Mouse (Mus musculus) MEL (cell line): Measurements from ENCODE around the gene Pars2. TPM values are rescaled to one million over a fixed set of nuclear protein-coding genes. Genes with fewer than 3 reads are reported as not detected.
A peak's percentile ranks its signal among the peaks of the same experiment; 100 is the strongest.

Experiments used
- DNase-seq: peaks from one replicate; pipeline ENCODE4 v3.0.0; 2011; ENCODE audit warnings: low read depth, low spot score
- H3K27ac ChIP-seq: 2 replicates; pipeline ENCODE4 v1.5.1; 2012; ENCODE audit warnings: low read depth, mild to moderate bottlenecking, control low read depth, low read length, moderate library complexity; ENCODE audit not compliant: control insufficient read depth
- H3K27me3 ChIP-seq, 2 experiments: fragments of 150-350 bp in 1 of 2; sonication (generic) in 1 of 2; 2 replicates each; pipeline ENCODE4 v1.6.1; 2012; ENCODE audit warnings: low read length in 2 of 2, mild to moderate bottlenecking in 2 of 2, improper control_type of control experiment in 1 of 2, moderate library complexity in 1 of 2; ENCODE audit not compliant: insufficient read depth in 2 of 2, control insufficient read depth in 1 of 2
- H3K36me3 ChIP-seq, 2 experiments: 2 replicates each; pipeline ENCODE4 v1.6.1; 2012 to 2014; ENCODE audit warnings: low read length in 2 of 2, improper control_type of control experiment in 1 of 2, inconsistent platforms in 1 of 2, mild to moderate bottlenecking in 1 of 2; ENCODE audit not compliant: insufficient read depth in 2 of 2, control insufficient read depth in 1 of 2
- H3K4me1 ChIP-seq, 2 experiments: fragments of 150-350 bp in 1 of 2; sonication (generic) in 1 of 2; 2 replicates each; pipeline ENCODE4 v1.6.1; 2012; ENCODE audit warnings: low read length in 2 of 2, improper control_type of control experiment in 1 of 2, mild to moderate bottlenecking in 1 of 2; ENCODE audit not compliant: insufficient read depth in 2 of 2, control insufficient read depth in 1 of 2
- H3K4me3 ChIP-seq, 2 experiments: fragments of 150-350 bp in 1 of 2; sonication (generic) in 1 of 2; 2 replicates each; pipeline ENCODE4 v1.5.1; 2012; ENCODE audit warnings: low read depth in 2 of 2, low read length in 2 of 2, mild to moderate bottlenecking in 2 of 2, moderate library complexity in 2 of 2, control low read depth in 1 of 2, improper control_type of control experiment in 1 of 2; ENCODE audit not compliant: control insufficient read depth in 1 of 2, insufficient read depth in 1 of 2
- H3K79me2 ChIP-seq: 2 replicates; pipeline ENCODE4 v1.6.1; 2012; ENCODE audit warnings: mild to moderate bottlenecking, low read length, moderate library complexity; ENCODE audit not compliant: control insufficient read depth, poor library complexity, insufficient read depth
- H3K9ac ChIP-seq: 2 replicates; pipeline ENCODE4 v1.6.1; 2012; ENCODE audit warnings: low read depth, mild to moderate bottlenecking, control low read depth, low read length, moderate library complexity; ENCODE audit not compliant: control insufficient read depth, poor library complexity, severe bottlenecking
- H3K9me3 ChIP-seq: fragments of 150-350 bp; sonication (generic); replicated peaks from 2 replicates; pipeline ENCODE4 v1.6.1; 2012; ENCODE audit warnings: mild to moderate bottlenecking, low read length, improper control_type of control experiment, moderate library complexity; ENCODE audit not compliant: insufficient read depth
- BHLHE40 ChIP-seq: IDR thresholded peaks from 2 replicates; pipeline ENCODE4 v1.6.1; 2012; ENCODE audit warnings: low read depth, mild to moderate bottlenecking, inconsistent platforms, low read length, improper control_type of control experiment, borderline replicate concordance
- CHD2 ChIP-seq: IDR thresholded peaks from 2 replicates; pipeline ENCODE4 v1.6.1; 2011; ENCODE audit warnings: low read length, improper control_type of control experiment
- CTCF ChIP-seq, 3 experiments: IDR thresholded peaks in 2 of 3; conservative IDR thresholded peaks in 1 of 3; 2 replicates each; pipeline ENCODE4 v1.5.1; 2011 to 2012; ENCODE audit warnings: low read length in 3 of 3, low read depth in 2 of 3, mild to moderate bottlenecking in 2 of 3, improper control_type of control experiment in 1 of 3, inconsistent platforms in 1 of 3, mixed read lengths in 1 of 3, moderate library complexity in 1 of 3; ENCODE audit not compliant: control insufficient read depth in 1 of 3, insufficient read depth in 1 of 3, poor library complexity in 1 of 3, severe bottlenecking in 1 of 3
- ETS1 ChIP-seq: IDR thresholded peaks from 2 replicates; pipeline ENCODE4 v1.6.1; 2012; ENCODE audit warnings: low read depth, mild to moderate bottlenecking, inconsistent platforms, low read length, improper control_type of control experiment, moderate library complexity
- GABPA ChIP-seq: IDR thresholded peaks from 2 replicates; pipeline ENCODE4 v1.6.1; 2012; ENCODE audit warnings: low read depth, mild to moderate bottlenecking, inconsistent platforms, low read length, improper control_type of control experiment, moderate library complexity
- GATA1 ChIP-seq: IDR thresholded peaks from 2 replicates; pipeline ENCODE4 v1.6.1; 2011; ENCODE audit warnings: low read depth, low read length, improper control_type of control experiment
- MEF2A ChIP-seq: IDR thresholded peaks from 2 replicates; pipeline ENCODE4 v1.6.1; 2014; ENCODE audit warnings: low read depth, mild to moderate bottlenecking, inconsistent platforms, low read length, improper control_type of control experiment; ENCODE audit not compliant: poor library complexity, insufficient replicate concordance, severe bottlenecking; ENCODE audit errors: extremely low read depth
- MYC ChIP-seq: IDR thresholded peaks from 2 replicates; pipeline ENCODE4 v1.6.1; 2011; ENCODE audit warnings: low read depth, mild to moderate bottlenecking, low read length, improper control_type of control experiment, moderate library complexity
- NRF1 ChIP-seq: IDR thresholded peaks from 2 replicates; pipeline ENCODE4 v1.6.1; 2014; ENCODE audit warnings: low read depth, mild to moderate bottlenecking, inconsistent platforms, low read length, improper control_type of control experiment, moderate library complexity; ENCODE audit not compliant: poor library complexity, insufficient read depth, severe bottlenecking
- POLR2A ChIP-seq, 2 experiments: IDR thresholded peaks; 2 replicates each; pipeline ENCODE4 v1.6.1; 2011 to 2012; ENCODE audit warnings: low read length in 2 of 2, mild to moderate bottlenecking in 2 of 2, control low read depth in 1 of 2, improper control_type of control experiment in 1 of 2, low read depth in 1 of 2, moderate library complexity in 1 of 2; ENCODE audit not compliant: control insufficient read depth in 1 of 2, insufficient read depth in 1 of 2, poor library complexity in 1 of 2
- POLR2AphosphoS2 ChIP-seq: IDR thresholded peaks from 2 replicates; pipeline ENCODE4 v1.6.1; 2011; ENCODE audit warnings: low read length, improper control_type of control experiment
- RCOR1 ChIP-seq: IDR thresholded peaks from 2 replicates; pipeline ENCODE4 v1.6.1; 2012; ENCODE audit warnings: low read depth, mild to moderate bottlenecking, inconsistent platforms, low read length, improper control_type of control experiment
- SIN3A ChIP-seq: IDR thresholded peaks from 2 replicates; pipeline ENCODE4 v1.6.1; 2012; ENCODE audit warnings: low read length, improper control_type of control experiment, inconsistent platforms
- SMC3 ChIP-seq: IDR thresholded peaks from 2 replicates; pipeline ENCODE4 v1.6.1; 2011; ENCODE audit warnings: low read depth, low read length, improper control_type of control experiment
- TCF12 ChIP-seq: IDR thresholded peaks from 2 replicates; pipeline ENCODE4 v1.6.1; 2014; ENCODE audit warnings: low read depth, mild to moderate bottlenecking, inconsistent platforms, low read length, improper control_type of control experiment, moderate library complexity
- UBTF ChIP-seq: IDR thresholded peaks from 2 replicates; pipeline ENCODE4 v1.6.1; 2012; ENCODE audit warnings: low read depth, mild to moderate bottlenecking, inconsistent platforms, low read length, improper control_type of control experiment, moderate library complexity, borderline replicate concordance; ENCODE audit not compliant: insufficient read depth
- USF1 ChIP-seq: IDR thresholded peaks from 2 replicates; pipeline ENCODE4 v1.6.1; 2014; ENCODE audit warnings: low read depth, mild to moderate bottlenecking, inconsistent platforms, low read length, improper control_type of control experiment, moderate library complexity
- ZC3H11A ChIP-seq: IDR thresholded peaks from 2 replicates; pipeline ENCODE4 v1.6.1; 2012; ENCODE audit warnings: low read depth, mild to moderate bottlenecking, inconsistent platforms, low read length, improper control_type of control experiment
- ZMIZ1 ChIP-seq: IDR thresholded peaks from 2 replicates; pipeline ENCODE4 v1.6.1; 2012; ENCODE audit warnings: low read depth, mild to moderate bottlenecking, inconsistent platforms, low read length, improper control_type of control experiment, moderate library complexity
- polyA plus RNA-seq, 2 experiments: library from polyadenylated mRNA; stranded (reverse) in 1 of 2; unstranded in 1 of 2; fragments of >175 nt in 1 of 2; fragments of >200 nt in 1 of 2; gene quantifications; 2 replicates each; pipeline versions ENCODE4 v1.2.1 to v1.2.4; 2012; ENCODE audit warnings: low replicate concordance in 2 of 2, low read depth in 1 of 2; ENCODE audit not compliant: insufficient read length in 2 of 2, insufficient read depth in 1 of 2, missing spikeins in 1 of 2
- total RNA-seq: library from RNA; depleted of rRNA; stranded (reverse); fragments of 300-350 nt; gene quantifications from 2 replicates; pipeline ENCODE4 v1.2.3, GENCODE M21; 2012

Pars2 gene
- total and polyA plus RNA-seq, 3 experiments, result 10.9 to 11.3 TPM; not detected in 1

DNA sequence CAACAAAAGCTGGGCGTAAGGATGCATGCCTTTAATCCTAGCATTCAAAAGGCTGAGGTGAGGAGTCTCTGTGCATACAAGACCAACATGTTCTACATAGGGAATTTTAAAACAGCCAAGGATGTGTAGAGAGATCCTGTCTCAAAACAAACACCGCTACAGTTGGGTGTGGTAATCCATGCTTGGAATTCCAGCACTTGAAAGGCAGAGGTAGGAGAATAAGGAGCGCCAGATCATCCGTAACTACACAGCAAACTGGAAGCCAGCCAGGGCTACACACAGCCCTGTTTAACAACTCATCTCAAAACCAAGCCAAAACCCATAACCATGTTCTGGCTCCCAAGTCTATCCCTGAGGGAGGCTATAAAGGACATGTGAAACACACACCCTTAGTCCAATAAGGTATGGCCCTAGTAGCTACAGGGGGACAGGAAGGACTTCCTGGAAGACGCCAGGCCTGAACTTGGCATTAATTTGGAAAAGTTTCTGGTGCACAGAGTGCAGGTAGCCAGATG lies 13.1 kb downstream of the Pars2 start:
- no peak for DNase-seq

DNA sequence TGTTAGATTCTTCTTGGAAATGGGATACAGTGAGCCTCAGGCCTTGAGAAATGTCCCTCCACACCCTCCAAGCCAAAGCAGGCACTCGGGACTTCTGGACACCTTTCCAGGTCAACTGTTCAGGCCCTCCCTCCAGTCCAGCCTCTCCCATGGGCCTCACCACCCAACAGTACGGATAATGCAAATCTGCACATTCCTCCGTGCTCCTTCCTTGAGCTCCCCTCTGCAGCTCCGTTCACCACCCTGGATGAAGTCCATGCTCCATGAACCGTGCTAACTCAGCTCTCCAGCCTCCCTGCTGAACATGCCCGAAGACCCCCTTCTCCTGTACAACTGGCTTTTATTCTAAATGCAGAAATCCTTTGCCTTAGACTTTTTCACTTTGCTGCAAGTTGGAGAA lies 13.8 kb downstream of the Pars2 start:
- H3K36me3 ChIP-seq, result peaks cover 0 to 15% of the 10 kb centered on the region in 2 experiments; a peak in 2 of 4 replicates
- no peaks in the 10 kb centered on the region for H3K79me2 ChIP-seq
- no peak overlapping the region for H3K27ac ChIP-seq
- no peak for DNase-seq
- no peak overlapping the region for H3K9ac ChIP-seq
- H3K27me3 ChIP-seq, result no peaks in the 10 kb centered on the region
- H3K9me3 ChIP-seq, result no peaks in the 10 kb centered on the region
- H3K4me1 ChIP-seq, result no peaks in the 10 kb centered on the region
- TF ChIP-seq NRF1, result no peak
- no peak for TF ChIP-seq SMC3
- no peak overlapping the region for H3K4me3 ChIP-seq

More for the DNA sequence above, 13.1 kb downstream of the Pars2 start:
- no peaks in the 10 kb centered on the region for H3K4me1 ChIP-seq
- no peaks in the 10 kb centered on the region for H3K9me3 ChIP-seq
- H3K36me3 ChIP-seq, result peaks cover 0 to 13% of the 10 kb centered on the region in 2 experiments; a peak in 2 of 4 replicates
- no peak overlapping the region for H3K4me3 ChIP-seq
- H3K9ac ChIP-seq, result no peak overlapping the region
- H3K27ac ChIP-seq, result no peak overlapping the region
- no peaks in the 10 kb centered on the region for H3K79me2 ChIP-seq
- no peak for TF ChIP-seq BHLHE40
- TF ChIP-seq, all 39 proteins: peak for 0
- no peaks in the 10 kb centered on the region for H3K27me3 ChIP-seq

DNA sequence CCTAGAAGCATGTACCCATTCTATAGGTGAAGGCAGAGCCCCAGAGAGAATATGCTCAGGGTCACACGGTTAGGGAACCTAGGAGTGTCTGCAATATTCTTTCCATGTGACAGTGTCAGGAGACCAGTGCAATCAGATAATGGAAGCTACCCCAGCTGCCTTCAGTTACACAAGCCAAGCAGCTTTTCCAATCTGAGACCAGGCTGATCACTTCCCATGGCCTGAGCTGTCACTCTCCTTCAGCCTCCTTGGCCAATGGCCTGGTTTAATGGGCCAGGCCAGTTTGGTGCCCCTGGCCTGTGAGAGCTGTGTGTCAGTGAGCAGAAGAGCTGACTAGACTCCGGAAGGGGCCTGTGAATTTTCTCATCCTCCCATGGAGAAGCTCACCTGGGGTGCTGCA lies 14.4 kb downstream of the Pars2 start:
- Histone ChIP-seq H3K9me3 (no peaks in the 10 kb centered on the region), H3K9ac (no peak overlapping the region), H3K27me3 (no peaks in the 10 kb centered on the region), H3K4me1 (no peaks in the 10 kb centered on the region), H3K27ac (no peak overlapping the region), H3K4me3 (no peak overlapping the region)
- TF ChIP-seq POLR2A (IDR thresholded peaks at IDR 0.05; ENCODE audit: control insufficient read depth in 1 of 2, insufficient read depth in 1 of 2, low read depth in 1 of 2, low read length in 2 of 2, poor library complexity in 1 of 2) (0 out of 4 replicates have a peak, but pooled peaks of 1 of the 2 experiments have one; percentile 11), ETS1 (no peak), ZMIZ1 (no peak), UBTF (no peak)
- TF ChIP-seq, all 39 proteins: peak for 1
- Histone ChIP-seq H3K79me2 (no peaks in the 10 kb centered on the region), H3K36me3 (peaks cover 0 to 15% of the 10 kb centered on the region in 2 experiments; a peak in 2 of 4 replicates)
- DNase-seq, result no peak

DNA sequence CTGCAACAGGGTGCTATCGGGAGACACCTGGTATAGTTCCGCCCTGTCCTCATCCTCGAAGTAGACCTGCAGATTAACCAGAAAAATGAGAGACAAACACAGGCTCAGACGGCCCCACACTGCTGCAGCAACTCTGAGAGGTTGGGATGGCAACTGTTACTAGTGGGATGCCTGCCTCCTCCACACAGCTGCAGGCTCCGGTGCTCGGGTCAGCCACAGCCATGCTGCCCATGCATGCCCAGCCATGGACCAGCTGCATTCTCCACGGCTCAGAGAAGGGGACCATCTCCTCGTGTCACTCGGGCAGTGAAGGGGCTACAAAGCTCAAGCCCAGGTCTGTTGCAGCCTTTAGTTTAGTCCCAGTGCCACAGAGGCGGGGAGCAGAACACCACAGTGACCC lies 14.8 kb downstream of the Pars2 start:
- Histone ChIP-seq H3K4me1 (no peaks in the 10 kb centered on the region), H3K27me3 (no peaks in the 10 kb centered on the region)
- no peak for TF ChIP-seq GATA1
- no peak for TF ChIP-seq CTCF (IDR thresholded peaks at IDR 0.05 in 2 of 3, conservative IDR thresholded peaks at IDR 0.05 in 1 of 3; ENCODE audit: control insufficient read depth in 1 of 3, insufficient read depth in 1 of 3, low read depth in 2 of 3, low read length in 3 of 3, poor library complexity in 1 of 3, severe bottlenecking in 1 of 3)
- no peak for TF ChIP-seq UBTF
- TF ChIP-seq BHLHE40, result no peak
- no peak for TF ChIP-seq MYC
- TF ChIP-seq TCF12, result no peak
- TF ChIP-seq SIN3A, result no peak
- no peak for TF ChIP-seq POLR2AphosphoS2
- no peak for TF ChIP-seq ZC3H11A
- no peak for TF ChIP-seq USF1
- no peak for TF ChIP-seq GABPA
- TF ChIP-seq POLR2A (IDR thresholded peaks at IDR 0.05; ENCODE audit: control insufficient read depth in 1 of 2, insufficient read depth in 1 of 2, low read depth in 1 of 2, low read length in 2 of 2, poor library complexity in 1 of 2), result no peak
- no peak for TF ChIP-seq CHD2
- no peak for TF ChIP-seq MEF2A
- no peak for TF ChIP-seq RCOR1

More for the DNA sequence above, 14.8 kb downstream of the Pars2 start:
- no peaks in the 10 kb centered on the region for H3K9me3 ChIP-seq
- H3K36me3 ChIP-seq, result peaks cover 0 to 15% of the 10 kb centered on the region in 2 experiments; a peak in 2 of 4 replicates
- H3K27ac ChIP-seq, result no peak overlapping the region
- H3K9ac ChIP-seq, result no peak overlapping the region
- no peak overlapping the region for H3K4me3 ChIP-seq
- DNase-seq, result no peak
- H3K79me2 ChIP-seq, result no peaks in the 10 kb centered on the region
